Mouse (Mus musculus): ENCODE results near the gene Twf2.

Twf2 gene

DNA sequence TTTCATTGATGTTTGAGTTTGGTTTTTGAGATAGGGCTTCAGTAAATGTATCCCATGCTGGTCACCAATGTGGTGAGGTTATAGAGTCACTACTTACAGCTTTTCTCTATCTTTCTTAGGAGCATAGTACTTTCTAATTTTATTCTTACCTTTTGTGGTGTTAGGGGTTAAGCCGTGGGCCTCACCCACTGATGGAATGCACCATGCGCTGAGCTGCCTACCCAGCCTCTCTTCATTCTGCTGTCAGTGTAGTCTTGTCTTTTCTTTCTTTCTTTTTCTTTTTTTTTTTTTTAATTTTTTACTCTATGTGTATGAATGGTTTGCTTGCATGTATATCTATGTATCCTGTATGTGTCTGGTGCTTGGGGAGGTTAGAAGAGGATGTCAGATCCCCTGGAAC lies 23.5 kb upstream of the Twf2 start:
- DNase-seq (ENCODE audit: low spot score in 2 of 2) = no peak

GRCm38 (mm10) chr9:106179964-106180363 lies 22.9 kb upstream of the Twf2 start:
- DNase-seq (ENCODE audit: low spot score in 2 of 2) = no peak

- no peak for DNase-seq (ENCODE audit: low spot score in 2 of 2)
Observed at GRCm38 (mm10) chr9:106182146-106182545, 20.8 kb upstream of the Twf2 start.

DNA sequence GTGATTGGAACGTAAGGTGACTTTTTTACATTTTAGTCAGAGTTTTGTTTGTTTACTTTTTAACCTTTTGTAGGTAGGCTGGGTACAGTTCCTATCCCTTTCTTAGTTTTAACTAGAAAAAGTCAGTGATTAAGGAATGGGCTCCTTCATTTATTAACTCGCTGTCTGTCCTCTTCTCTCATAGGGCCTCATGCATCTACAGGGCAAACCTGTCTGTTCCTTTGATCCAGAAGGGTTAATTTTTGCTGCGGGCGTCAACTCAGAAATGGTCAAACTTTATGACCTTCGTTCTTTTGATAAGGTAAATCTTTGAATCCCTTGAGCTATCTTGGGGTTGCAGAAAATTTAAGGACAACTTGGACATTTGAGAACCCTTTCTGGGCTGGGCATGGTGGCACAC lies 18.9 kb upstream of the Twf2 start:
- no peak for DNase-seq (ENCODE audit: low spot score in 2 of 2)

- DNase-seq (ENCODE audit: low spot score in 2 of 2) = no peak
Observed at GRCm38 (mm10) chr9:106191355-106191754, 11.6 kb upstream of the Twf2 start.

GRCm38 (mm10) chr9:106192024-106192423 lies 10.9 kb upstream of the Twf2 start:
- DNase-seq (ENCODE audit: low spot score in 2 of 2) = no peak

GRCm38 (mm10) chr9:106192998-106193397 lies 9.9 kb upstream of the Twf2 start:
- no peak for DNase-seq (ENCODE audit: low spot score in 2 of 2)

DNA sequence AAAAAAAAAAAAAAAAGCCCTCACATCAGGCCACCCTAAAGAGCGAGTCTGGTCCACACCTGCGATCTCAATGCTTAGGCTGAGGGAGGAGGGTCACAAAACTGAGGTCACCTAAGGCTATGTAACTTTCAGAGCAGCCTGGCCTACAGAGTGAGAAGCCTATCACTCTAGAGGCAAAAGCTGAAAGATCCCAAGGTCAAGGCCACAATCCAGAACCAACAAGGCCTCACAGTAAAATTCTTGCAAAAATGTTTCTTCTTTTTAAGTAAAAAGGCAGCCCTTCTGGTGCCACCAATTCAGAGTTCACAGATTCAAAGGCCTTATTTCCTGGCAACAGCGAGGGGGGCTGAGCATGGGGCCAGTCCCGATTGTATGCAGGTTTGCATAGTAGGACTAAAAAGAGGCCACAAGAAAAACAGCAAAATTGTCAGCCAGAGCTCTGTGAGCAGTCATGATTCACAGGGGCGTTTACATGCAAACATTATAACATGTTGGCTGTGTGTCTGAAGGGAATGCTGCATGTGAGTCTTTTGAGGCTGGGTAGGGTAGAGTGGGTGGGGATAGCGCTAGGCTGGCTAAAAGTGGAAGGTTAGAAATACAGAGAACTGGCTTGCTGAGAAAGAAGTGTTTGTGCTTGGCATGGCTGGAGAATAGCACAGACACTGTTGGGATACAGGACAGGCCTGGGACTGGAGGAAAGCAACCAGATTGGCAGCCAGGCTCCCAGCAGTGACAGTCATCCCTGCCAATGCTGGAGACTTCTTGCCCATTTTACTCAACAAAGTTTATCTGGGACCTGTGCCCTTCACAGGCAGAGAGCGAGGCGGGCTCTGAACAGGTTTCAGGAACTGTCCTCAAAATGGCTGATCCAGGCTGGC lies 8.7 kb upstream of the Twf2 start:
- DNase-seq (ENCODE audit: low spot score in 2 of 2) = no peak

DNA sequence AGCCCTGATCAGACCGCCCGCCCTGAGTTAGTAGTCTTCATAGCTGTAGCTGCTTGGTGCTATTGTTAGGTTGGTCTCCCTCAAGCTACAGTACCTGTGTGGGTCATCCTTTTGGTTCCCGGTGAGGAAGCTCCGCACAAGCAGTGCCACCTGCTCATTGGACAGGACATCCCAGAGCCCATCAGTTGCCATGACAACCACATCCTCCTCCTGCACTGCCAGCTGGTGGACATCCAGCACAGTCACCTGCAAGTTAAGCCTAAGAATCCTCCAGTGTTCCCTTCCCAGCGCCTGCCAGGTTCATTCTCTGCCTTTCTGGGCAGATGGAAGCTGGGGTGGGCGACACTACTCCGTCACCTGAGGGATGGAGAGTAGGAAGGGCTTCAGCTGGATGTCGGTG lies 7.2 kb upstream of the Twf2 start:
- peak in 1 of 2 experiments; percentile 24 for DNase-seq (ENCODE audit: low spot score in 2 of 2)

DNA sequence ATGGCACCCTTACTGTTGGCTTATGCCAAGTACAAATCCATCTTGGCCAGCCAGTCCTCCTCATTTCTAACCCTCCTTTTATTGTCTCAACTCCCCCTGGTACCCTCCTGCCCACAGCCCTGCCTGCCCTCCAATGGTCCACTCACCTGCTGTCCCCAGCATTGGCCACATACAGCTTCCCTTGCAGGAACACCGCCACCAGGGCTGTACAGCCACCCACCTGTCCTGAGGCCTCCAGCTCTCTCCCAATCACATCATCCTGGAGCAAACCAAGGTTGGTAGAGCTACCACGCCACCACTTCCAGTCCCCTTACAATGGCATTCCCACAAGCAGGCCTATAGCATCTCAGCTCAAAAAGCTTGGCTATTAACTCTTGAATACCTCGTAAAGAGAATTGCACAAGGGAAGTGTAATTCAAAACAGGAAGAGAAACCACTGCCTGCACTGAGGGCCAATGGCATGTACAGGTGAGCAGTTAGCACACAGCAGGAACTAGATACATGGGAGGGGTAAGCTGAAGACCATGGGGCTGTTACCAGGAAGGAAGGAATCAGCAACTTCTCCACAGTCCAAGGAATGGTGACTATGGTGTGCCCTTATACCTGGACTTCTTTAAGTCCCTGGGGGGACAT lies 5.7 kb upstream of the Twf2 start:
- no peak for DNase-seq (ENCODE audit: low spot score in 2 of 2)

DNA sequence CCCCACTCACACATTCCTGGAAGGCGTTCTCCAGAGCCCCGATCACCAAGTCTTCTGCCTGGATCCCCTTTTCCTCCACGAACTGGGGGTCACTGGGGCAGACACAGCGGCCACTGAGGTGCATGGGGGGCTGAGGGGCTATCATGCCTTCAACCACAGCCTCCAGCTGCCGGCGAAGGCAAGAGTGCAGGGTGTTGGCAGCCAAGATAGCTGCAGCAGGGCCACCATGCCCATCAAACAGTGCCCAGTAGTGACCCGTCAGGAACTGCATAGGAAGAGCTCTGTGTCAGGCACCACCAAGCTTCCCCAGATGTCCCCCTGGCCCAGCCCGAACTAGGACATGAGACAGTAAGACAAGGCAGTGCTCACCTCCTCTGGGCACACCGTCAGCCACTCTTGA lies 5.2 kb upstream of the Twf2 start:
- no peak for DNase-seq (ENCODE audit: low spot score in 2 of 2)

GRCm38 (mm10) chr9:106198962-106199458 lies 3.9 kb upstream of the Twf2 start:
- peak in 1 of 2 experiments; percentile 37 for DNase-seq (ENCODE audit: low spot score in 2 of 2)

DNA sequence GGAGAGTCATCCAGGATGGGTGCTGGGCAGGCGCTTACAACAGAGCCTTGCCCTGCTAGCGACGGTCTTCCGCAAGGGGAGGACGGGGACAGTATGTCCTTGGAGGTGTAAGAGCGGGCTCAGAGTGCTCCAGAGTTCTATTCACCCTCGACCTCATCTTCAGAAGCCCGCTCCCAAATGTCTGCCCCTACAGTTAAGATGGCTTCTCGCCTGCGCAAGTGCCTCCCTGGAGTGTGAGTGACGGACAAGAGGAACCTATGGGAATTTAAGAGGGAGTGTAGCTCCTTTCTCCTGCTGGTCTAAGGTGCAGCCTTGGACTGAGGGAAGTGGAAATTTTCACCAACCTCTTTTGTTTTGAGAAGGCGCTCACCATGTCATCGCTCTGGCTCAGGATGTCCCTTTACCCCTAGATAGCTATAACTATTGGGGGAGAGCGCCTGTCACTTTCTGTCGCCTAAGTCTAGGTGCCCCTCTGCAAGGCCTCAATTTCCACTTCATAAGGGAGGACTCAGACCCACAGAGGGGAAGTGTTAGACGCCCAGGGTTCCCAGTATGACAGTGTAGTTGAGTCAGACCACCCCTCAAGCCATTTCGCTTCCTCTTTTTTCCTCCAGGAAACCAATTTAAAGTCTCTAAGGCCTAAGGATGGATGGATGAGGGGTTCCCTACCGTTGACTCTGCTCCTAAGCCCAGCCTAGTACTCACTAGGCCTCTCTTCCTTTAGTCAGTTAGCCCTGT lies 3.2 kb upstream of the Twf2 start, which contains the start of gene Ppm1m:
Ppm1m (minus strand) TSS at position 212 of the 738 bp plus-strand sequence.
- no peak for DNase-seq (ENCODE audit: low spot score in 2 of 2)

GRCm38 (mm10) chr9:106201895-106202294 lies 1.0 kb upstream of the Twf2 start:
- no peak for DNase-seq (ENCODE audit: low spot score in 2 of 2)

DNA sequence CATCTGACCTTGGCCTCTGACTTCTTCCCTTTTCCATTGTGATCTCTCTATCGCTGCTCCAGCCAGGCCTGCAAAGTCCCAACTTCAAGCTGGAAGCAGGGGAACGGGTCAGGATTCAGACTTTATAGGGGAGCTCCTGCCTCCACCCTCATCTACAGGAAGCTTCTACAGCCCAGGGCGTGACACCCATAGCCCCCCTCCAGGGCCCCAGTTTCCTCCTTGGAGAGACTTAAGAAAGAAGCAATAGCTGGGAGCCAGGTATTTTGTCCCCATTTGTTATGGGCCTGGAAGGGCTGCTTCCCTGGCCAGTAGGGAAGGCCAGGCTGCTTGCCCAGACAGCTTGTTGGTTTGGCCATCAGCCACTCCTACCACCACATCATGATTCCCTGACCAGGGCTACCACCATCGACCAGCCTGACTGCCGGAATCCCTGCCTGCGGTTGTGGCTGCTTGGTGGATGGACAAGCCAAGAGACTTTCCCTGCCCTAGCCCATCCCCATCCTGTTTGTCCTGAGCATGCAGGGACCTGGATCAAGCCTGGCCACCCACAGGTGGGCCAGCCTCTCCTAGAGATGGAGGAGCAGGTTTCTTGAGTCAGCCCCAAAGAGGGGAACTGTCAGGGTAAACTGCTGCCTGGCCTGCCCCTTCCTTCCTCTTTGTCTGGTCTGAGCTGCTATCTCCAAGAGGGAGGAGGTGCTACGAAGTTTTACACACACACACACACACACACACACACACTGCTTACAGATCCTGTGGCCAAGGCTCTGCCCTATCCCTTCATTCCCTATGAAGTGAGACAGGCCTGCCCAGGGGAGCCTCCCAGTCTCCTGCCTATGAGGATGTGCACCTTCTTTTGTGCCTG lies 1.3 kb downstream of the Twf2 start:
- peak in 1 of 2 experiments; percentile 44 for DNase-seq (ENCODE audit: low spot score in 2 of 2)

- DNase-seq (ENCODE audit: low spot score in 2 of 2) = no peak
Observed at GRCm38 (mm10) chr9:106205713-106206290, 2.9 kb downstream of the Twf2 start.

DNA sequence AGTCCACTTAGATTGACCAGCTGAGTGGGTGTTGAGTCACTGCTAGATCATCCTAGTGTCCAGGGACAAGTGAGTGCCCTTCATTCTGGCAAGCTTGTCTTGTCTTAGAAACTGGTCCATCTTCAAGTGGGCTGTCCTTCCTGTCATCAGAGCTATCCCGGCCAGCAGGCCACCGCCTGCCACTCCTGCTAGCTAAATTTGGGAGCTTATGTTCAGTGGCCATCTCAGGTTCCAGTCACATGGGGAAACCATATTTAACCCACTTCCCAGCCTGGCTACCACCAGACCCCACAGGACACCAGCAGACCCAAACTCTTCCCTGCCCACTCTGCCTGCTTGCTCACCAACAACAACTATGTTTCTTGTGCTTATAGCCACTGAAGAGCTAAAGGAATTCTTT lies 3.6 kb downstream of the Twf2 start:
- DNase-seq (ENCODE audit: low spot score in 2 of 2) = no peak

DNA sequence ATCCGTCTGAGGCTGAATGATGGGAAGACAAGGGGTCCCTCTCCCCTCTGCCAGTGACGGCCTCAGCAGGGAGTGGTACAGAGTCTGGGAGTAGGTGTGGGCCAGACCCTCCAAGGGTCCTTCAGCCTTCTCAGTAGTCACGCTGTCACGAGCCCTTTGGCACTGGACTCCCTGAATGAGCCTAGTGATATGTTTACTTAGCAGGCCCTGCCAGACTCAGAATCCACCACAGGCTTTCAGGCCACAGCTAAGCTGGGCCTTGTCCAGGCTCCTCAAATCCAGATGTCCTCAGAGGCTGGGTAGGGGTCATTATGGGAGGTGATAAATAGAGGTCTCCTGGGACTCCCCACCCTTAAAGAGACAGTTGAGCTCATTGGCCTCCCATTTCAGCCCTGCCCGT lies 5.3 kb downstream of the Twf2 start:
- DNase-seq (ENCODE audit: low spot score in 2 of 2) = no peak

DNA sequence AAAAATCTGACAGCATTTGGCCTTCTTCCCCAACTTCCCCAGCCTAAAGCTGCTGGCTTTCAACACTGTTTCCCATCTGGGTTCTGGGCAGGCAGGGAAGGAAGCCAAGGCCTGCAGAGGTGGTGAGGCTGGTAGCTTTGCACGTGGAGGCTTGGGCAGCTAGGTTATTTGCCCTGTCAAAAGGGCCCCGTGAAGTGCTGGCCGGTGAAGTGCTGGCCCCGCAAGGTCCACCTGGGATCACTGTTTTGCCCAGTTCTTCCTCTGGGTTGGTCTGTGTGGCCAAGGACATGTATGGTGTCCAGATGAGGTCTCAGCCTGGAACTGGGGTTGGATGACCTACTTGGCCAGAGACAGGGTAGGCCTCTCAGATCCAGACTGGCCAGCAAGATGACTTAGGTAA lies 7.0 kb downstream of the Twf2 start:
- DNase-seq (ENCODE audit: low spot score in 2 of 2) = no peak

DNA sequence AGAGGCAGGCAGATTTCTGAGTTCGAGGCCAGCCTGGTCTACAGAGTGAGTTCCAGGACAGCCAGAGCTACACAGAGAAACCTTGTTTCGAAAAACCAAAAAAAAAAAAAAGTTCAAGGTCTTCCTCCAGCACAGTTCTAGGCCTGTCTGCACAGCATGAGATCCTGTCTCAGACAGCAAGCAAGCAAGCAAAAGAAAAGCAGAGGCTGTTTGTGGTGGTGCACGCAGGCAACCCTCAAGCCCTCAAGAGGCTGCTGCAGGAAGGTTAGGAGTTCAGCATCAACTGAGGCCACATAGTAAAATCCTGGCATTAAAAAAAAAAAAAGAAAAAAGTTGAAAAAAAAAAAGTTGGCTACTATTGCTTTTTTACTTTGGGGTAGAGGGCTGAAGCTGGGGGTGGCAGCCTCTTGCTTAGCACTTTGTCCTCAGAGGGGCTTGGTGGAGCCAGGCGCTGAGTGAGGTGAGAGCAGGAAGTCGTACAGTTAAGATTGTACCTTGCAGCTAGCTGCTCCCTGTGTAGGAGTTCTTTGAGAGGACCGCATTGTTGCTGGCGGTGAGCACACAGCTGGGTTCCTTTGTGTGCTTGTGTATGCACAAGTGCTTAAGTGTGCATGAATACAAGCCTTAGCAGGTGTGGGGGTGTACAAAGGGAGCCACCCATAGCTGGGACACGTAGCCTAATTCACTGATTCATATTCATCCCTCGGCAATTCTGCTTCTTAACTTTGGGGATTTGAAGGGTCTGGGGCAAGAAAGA lies 8.1 kb downstream of the Twf2 start:
- DNase-seq (ENCODE audit: low spot score in 2 of 2) = no peak

All from cerebellum, postnatal 4 days (tissue).